Mouse (Mus musculus) MEL (cell line): Measurements from ENCODE around the gene Mdga1.

ENCODE experiments used
- ELF1 ChIP-seq: IDR thresholded peaks from 2 replicates; pipeline ENCODE4 v1.6.1; 2014; ENCODE audit warnings: low read depth, mild to moderate bottlenecking, inconsistent platforms, low read length, improper control_type of control experiment, moderate library complexity
- GABPA ChIP-seq: IDR thresholded peaks from 2 replicates; pipeline ENCODE4 v1.6.1; 2012; ENCODE audit warnings: low read depth, mild to moderate bottlenecking, inconsistent platforms, low read length, improper control_type of control experiment, moderate library complexity
- TAL1 ChIP-seq: IDR thresholded peaks from 2 replicates; pipeline ENCODE4 v1.6.1; 2012; ENCODE audit warnings: mild to moderate bottlenecking, inconsistent platforms, low read length, moderate library complexity, mixed read lengths

GRCm38 (mm10) chr17:29813328-29813727, 156.6 kb downstream of the Mdga1 start:
- TF ChIP-seq TAL1 (no peak), GABPA (no peak), ELF1 (no peak)
